Mouse (Mus musculus): Measurements from ENCODE around the gene Ccdc40. TPM values are rescaled to one million over a fixed set of nuclear protein-coding genes. Genes with fewer than 3 reads are reported as not detected.
A peak's percentile ranks its signal among the peaks of the same experiment; 100 is the strongest.

The Ccdc40 gene
- polyA plus RNA-seq, 1 experiment from 2014 or later = 6.5 TPM

DNA sequence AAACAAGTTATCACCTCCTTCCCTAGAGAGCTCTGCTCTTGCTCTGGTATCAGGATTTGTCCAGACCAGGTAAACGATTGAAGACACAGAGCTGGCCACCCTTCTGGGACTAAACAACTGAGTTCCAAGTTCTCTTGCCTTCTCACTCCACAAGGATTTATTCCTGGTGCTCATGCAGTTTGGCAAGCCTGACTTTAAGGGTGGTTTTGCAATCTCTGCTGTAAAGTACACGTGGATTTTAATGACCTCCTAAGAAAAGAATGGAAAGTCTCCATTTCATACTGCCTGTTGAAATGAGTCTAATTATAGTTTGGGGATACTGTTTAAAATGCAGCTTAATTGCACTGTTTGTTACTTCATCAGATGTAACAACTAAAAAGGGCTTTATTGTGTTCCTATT, 72.6 kb downstream of the Ccdc40 start:
- Histone ChIP-seq H3K36me3 (peaks cover 23% of the 10 kb centered on the region), H3K9me3 (replicated peaks) (no peaks in the 10 kb centered on the region), H3K9ac (peak overlapping the region; percentile 98; the same call in 1 of the 2 replicates), H3K4me1 (peaks cover 25% of the 10 kb centered on the region), H3K4me3 (replicated peaks) (0 out of 2 replicates have a peak overlapping the region, but pooled peaks have one; percentile 99), H3K27ac (no peak overlapping the region), H3K27me3 (0 out of 2 replicates have a peak, but pooled peaks cover 6% of the 10 kb centered on the region), H3K4me2 (peak overlapping the region; percentile 93)
- no peak for ATAC-seq (replicated peaks; ENCODE audit: low FRiP score)
- 30% methylated on average over 2 of the region's 2 CpGs for WGBS

DNA sequence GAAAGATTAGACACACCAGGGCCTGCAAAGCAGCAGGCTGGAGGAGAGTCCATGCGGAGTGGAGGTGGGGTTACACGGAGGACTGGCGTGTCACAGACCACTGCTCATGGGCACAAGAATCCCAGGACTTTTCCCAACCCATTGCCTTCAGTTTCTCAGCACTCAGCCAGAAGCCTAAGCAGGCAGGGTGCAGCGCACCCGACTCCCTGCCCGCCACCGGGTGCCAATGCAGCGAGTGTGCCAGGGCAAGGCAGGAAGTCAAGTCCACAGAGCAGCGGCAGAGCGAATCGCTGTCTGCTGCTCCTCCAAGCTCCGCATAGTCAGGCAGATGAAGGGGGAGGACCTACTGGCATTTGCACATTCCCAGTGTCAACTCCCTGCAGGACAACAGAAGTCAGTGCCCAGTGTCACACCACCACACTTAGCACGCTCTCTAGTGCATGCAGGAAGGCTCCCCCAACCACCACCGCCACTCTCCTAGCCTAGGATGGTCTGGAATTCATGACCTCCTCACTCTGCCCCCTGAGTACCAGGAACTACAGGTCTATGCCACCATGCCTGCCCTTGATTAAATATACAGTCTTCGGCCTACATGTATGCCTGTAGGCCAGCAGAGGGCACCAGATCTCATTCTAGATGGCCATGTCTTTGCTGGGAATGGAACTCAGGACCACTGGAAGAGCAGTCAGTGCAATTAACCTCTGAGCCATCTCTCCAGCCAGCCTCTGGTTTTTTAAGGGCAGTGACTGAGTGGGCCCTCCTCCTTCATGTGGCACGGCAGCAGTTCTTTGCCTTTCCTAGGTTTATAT, 76.7 kb downstream of the Ccdc40 start:
- Histone ChIP-seq H3K9ac (no peak overlapping the region), H3K27me3 (peaks cover 10% of the 10 kb centered on the region; the same call in 1 of the 2 replicates), H3K4me1 (peaks cover 19% of the 10 kb centered on the region), H3K4me3 (replicated peaks) (no peak overlapping the region), H3K27ac (no peak overlapping the region), H3K4me2 (no peak overlapping the region), H3K9me3 (replicated peaks) (no peaks in the 10 kb centered on the region), H3K36me3 (no peaks in the 10 kb centered on the region)
- 34% methylated on average over 16 of the region's 16 CpGs for whole genome bisulfite sequencing
- ATAC-seq (replicated peaks; ENCODE audit: low FRiP score) = no peak

DNA sequence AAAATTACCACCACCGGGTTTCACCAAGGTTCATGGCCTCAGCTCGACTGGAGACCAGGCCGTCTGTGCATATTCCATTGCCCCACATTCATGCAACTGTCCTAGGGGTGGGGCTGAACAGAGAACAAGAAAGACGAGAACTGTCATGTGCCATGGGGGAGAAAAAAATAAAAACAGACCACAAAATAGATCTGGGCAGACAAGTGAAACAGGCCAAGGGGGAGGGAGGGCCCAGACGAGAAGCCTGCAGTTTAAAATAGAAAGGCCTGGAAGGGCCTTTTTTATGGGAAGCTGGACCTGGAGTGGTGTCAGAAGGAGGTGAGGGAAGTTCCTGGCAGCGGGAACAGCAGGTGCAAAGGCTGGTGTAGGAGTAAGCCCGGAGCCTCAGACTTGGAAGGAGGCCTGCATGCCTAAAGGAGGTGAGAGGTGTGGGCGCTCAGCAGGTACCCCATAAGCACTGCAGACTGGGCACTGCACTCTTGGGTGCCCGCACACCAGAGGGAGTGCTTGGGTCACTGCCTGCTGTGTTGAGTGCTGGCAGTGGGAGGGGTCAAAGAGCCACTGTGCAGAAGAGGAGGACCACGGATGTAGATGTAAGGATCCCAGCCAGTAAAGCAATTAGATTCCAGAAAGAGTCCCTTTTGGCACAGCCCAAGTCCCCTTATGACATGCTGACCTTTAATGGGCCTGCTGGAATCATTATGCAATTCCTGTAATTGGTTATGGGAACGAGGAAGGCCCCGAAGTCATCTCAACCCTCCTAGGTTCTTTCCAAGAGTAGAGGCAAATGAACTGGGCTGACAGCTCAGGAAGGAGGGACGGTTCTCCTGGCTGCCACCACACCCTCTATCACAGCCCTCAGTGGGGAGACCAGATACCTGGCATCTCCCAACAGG, 78.6 kb downstream of the Ccdc40 start:
- Histone ChIP-seq H3K27me3 (peaks cover 20% of the 10 kb centered on the region; the same call in 1 of the 2 replicates), H3K4me3 (replicated peaks) (no peak overlapping the region), H3K9me3 (replicated peaks) (no peaks in the 10 kb centered on the region), H3K36me3 (no peaks in the 10 kb centered on the region), H3K27ac (no peak overlapping the region), H3K9ac (no peak overlapping the region), H3K4me2 (no peak overlapping the region), H3K4me1 (peaks cover 11% of the 10 kb centered on the region)
- 63% methylated on average over 13 of the region's 13 CpGs for WGBS
- no peak for ATAC-seq (replicated peaks; ENCODE audit: low FRiP score)

DNA sequence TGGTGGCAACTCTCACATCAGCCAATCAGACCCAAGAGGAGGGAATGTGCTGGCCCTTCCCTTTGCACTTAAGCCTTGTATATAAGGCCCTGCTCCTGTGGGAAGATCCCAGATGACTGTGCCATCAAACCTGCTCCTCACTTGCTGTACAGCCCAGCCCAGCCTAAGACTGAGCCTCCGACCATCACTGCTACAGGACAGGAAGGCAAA, 79.2 kb downstream of the Ccdc40 start, which contains the start of gene Card14:
Gene Card14 (plus strand): TSS at position 111 of the 210 bp plus-strand sequence.
- Histone ChIP-seq H3K4me2 (no peak within 1 kb of the TSS), H3K4me3 (replicated peaks) (no peak within 1 kb of the TSS), H3K27me3 (peaks cover 22% of the 10 kb centered on the region; the same call in 1 of the 2 replicates), H3K9ac (no peak within 1 kb of the TSS), H3K4me1 (peaks cover 11% of the 10 kb centered on the region), H3K27ac (no peak within 1 kb of the TSS), H3K9me3 (replicated peaks) (no peaks in the 10 kb centered on the region), H3K36me3 (no peaks in the 10 kb centered on the region)
- no peak for ATAC-seq (replicated peaks; ENCODE audit: low FRiP score)
- WGBS = 50% methylated on average over 1 of the region's 1 CpGs

DNA sequence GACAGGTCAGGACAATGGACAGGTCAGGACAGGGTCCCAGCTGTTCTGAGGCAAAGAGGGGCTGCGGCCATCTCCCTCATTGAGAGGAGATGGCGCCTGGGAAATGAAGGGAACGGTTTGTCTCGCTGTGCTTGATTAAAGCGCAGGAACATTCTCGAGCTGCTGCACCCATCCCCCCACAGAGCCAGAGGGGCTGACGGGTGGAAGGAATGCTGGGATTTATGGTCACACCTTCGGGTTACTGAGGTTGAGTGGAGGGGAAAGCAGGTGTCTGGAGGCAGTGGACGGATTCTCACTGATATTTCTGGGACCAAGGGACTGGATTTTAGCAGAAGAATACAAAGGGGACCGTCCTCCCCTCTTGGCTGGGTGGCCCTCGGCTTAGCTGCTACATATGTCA, 79.5 kb downstream of the Ccdc40 start:
- Histone ChIP-seq H3K27me3 (peaks cover 22% of the 10 kb centered on the region; the same call in 1 of the 2 replicates), H3K9me3 (replicated peaks) (no peaks in the 10 kb centered on the region), H3K4me2 (no peak overlapping the region), H3K4me1 (peaks cover 11% of the 10 kb centered on the region), H3K4me3 (replicated peaks) (no peak overlapping the region), H3K9ac (no peak overlapping the region), H3K27ac (no peak overlapping the region), H3K36me3 (no peaks in the 10 kb centered on the region)
- 24% methylated on average over 11 of the region's 11 CpGs for WGBS
- no peak for ATAC-seq (replicated peaks; ENCODE audit: low FRiP score)

DNA sequence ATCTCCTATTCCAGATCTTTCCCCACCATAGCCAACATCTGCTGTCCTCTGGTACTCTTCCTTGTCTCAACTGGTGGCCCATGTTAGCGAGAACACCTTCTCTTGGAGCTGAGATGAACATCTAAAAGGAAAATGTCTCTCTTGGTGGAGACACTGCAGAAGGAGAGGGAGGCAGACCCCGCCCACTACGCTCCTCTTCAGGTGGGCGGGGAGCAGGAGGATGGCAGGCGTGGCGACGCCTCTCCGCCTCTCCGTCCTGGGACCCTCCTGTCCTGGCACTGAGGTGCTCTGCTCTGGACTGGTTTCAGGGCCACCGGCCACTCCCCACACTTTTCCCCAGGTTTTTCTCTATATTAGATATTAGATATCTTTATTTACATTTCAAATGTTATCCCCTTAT, 82.2 kb downstream of the Ccdc40 start:
- ATAC-seq (replicated peaks; ENCODE audit: low FRiP score) = no peak
- H3K9me3 ChIP-seq (replicated peaks) = no peaks in the 10 kb centered on the region
- H3K4me2 ChIP-seq = no peak overlapping the region
- no peak overlapping the region for H3K4me3 ChIP-seq (replicated peaks)
- H3K27ac ChIP-seq = no peak overlapping the region
- H3K36me3 ChIP-seq = no peaks in the 10 kb centered on the region
- no peak overlapping the region for H3K9ac ChIP-seq
- H3K4me1 ChIP-seq = peaks cover 6% of the 10 kb centered on the region
- H3K27me3 ChIP-seq = peaks cover 16% of the 10 kb centered on the region; the same call in 1 of the 2 replicates
- 15% methylated on average over 10 of the region's 10 CpGs for WGBS

DNA sequence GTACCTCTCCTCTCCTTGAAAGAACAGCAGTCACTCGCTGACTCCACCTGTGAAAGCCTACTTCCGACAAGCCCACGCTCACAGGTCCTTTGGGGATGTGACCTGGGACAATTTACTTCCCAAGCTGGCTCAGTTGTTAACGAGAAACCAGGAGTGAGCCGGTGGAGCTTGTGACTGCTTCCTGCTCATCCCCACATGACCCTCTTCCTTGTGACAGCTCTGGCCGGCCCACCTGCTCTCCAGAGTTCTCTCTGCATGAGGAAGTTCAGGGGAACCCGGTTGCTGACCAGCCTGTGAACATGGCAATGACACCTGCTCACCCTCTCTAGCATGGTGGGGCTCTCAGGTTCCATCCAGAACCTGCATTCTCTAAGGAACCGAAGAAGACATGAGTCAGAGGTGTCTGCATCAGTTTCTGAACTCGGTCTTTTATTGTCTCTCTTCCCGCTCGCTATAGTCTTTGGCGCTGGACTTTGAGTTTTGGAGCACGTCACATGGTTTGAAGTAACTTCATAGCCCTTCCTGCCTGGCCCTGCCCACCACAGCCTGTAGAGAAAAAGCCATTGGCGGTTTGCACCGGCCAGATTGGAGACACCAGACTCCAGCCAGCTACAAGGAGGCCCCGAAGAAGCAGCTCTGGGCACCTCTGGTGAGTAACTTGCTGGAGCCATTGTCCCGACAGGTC, 86.0 kb downstream of the Ccdc40 start:
- peaks cover 16% of the 10 kb centered on the region; the same call in 1 of the 2 replicates for H3K27me3 ChIP-seq
- no peak overlapping the region for H3K4me3 ChIP-seq (replicated peaks)
- H3K9ac ChIP-seq = no peak overlapping the region
- no peaks in the 10 kb centered on the region; the same call in 1 of the 2 replicates for H3K4me1 ChIP-seq
- no peaks in the 10 kb centered on the region for H3K36me3 ChIP-seq
- WGBS = 68% methylated on average over 17 of the region's 17 CpGs
- no peak overlapping the region for H3K4me2 ChIP-seq
- no peak for ATAC-seq (replicated peaks; ENCODE audit: low FRiP score)
- H3K9me3 ChIP-seq (replicated peaks) = no peaks in the 10 kb centered on the region
- H3K27ac ChIP-seq = no peak overlapping the region

Other genes starting within 250 kb of the Ccdc40 start
- gene Enpp7, start 240.4 kb upstream of the Ccdc40 start, polyA plus RNA-seq (2015; fragmentation: Nextera tagmentation; extraction: Ambion mirVana) = not detected in 2 replicates
- gene Cbx2, start 205.6 kb upstream of the Ccdc40 start, polyA plus RNA-seq (2015; fragmentation: Nextera tagmentation; extraction: Ambion mirVana) = 38.9 and 40.7 TPM in 2 replicates
- 9.8 and 10.3 TPM in 2 replicates for gene Cbx8, start 187.6 kb upstream of the Ccdc40 start, polyA plus RNA-seq (2015; fragmentation: Nextera tagmentation; extraction: Ambion mirVana)
- 8.6 and 9.9 TPM in 2 replicates for gene Cbx4, start 142.4 kb upstream of the Ccdc40 start, polyA plus RNA-seq (2015; fragmentation: Nextera tagmentation; extraction: Ambion mirVana)
- 12.8 and 15.0 TPM in 2 replicates for gene Tbc1d16, start 73 bp upstream of the Ccdc40 start, polyA plus RNA-seq (2015; fragmentation: Nextera tagmentation; extraction: Ambion mirVana)
- 53.9 and 64.8 TPM in 2 replicates for gene Gaa, start 39.3 kb downstream of the Ccdc40 start, polyA plus RNA-seq (2015; fragmentation: Nextera tagmentation; extraction: Ambion mirVana)
- gene Eif4a3, start 71.5 kb downstream of the Ccdc40 start, polyA plus RNA-seq (2015; fragmentation: Nextera tagmentation; extraction: Ambion mirVana) = 383 and 393 TPM in 2 replicates
- 0.23 and 0.46 TPM in 2 replicates for gene Card14, start 79.2 kb downstream of the Ccdc40 start, polyA plus RNA-seq (2015; fragmentation: Nextera tagmentation; extraction: Ambion mirVana)
- gene Sgsh, start 127.0 kb downstream of the Ccdc40 start, polyA plus RNA-seq (2015; fragmentation: Nextera tagmentation; extraction: Ambion mirVana) = 6.6 and 8.9 TPM in 2 replicates
- 8.7 and 10.8 TPM in 2 replicates for gene Slc26a11, start 127.0 kb downstream of the Ccdc40 start, polyA plus RNA-seq (2015; fragmentation: Nextera tagmentation; extraction: Ambion mirVana)
- 5.3 and 5.8 TPM in 2 replicates for gene Rnf213, start 164.5 kb downstream of the Ccdc40 start, polyA plus RNA-seq (2015; fragmentation: Nextera tagmentation; extraction: Ambion mirVana)

Measured in kidney, embryonic 15.5 days (tissue).